Mouse (Mus musculus) midbrain, embryonic 15.5 days (tissue): ENCODE measurements at regions not wholly inside any gene's neighbourhood (a gene's known extent, or its start where the extent isn't known, plus 50 kb on each side); places are given as distances from the start of the nearest gene placed in this dataset.
A peak's percentile ranks its signal among the peaks of the same experiment; 100 is the strongest.

ENCODE experiments used
- ATAC-seq: fragments of 200-750 bp; cut with Nextera tagmentation; replicated peaks from 2 replicates; pipeline ENCODE4 v1.8.0; 2017; ENCODE audit warnings: moderate TSS enrichment
- H3K27ac ChIP-seq: fragments of 300-500 bp; sonication (generic); 2 replicates; pipeline ENCODE4 v1.5.1; 2015; ENCODE audit warnings: mild to moderate bottlenecking, inconsistent platforms
- H3K27me3 ChIP-seq: fragments of 300-500 bp; sonication (generic); replicated peaks from 2 replicates; pipeline ENCODE4 v1.6.1; 2015; ENCODE audit warnings: inconsistent platforms
- H3K36me3 ChIP-seq: fragments of 300-500 bp; sonication (generic); replicated peaks from 2 replicates; pipeline ENCODE4 v1.6.1; 2015; ENCODE audit warnings: inconsistent platforms
- H3K4me1 ChIP-seq: fragments of 300-500 bp; sonication (generic); 2 replicates; pipeline ENCODE4 v1.6.1; 2015; ENCODE audit warnings: inconsistent platforms
- H3K4me2 ChIP-seq: fragments of 300-500 bp; sonication (generic); 2 replicates; pipeline ENCODE4 v1.6.1; 2015; ENCODE audit warnings: inconsistent platforms, mild to moderate bottlenecking, moderate library complexity
- H3K4me3 ChIP-seq: fragments of 300-500 bp; sonication (generic); 2 replicates; pipeline ENCODE4 v1.5.1; 2015; ENCODE audit warnings: mild to moderate bottlenecking, inconsistent platforms
- H3K9ac ChIP-seq: fragments of 300-500 bp; sonication (generic); 2 replicates; pipeline ENCODE4 v1.6.1; 2015; ENCODE audit warnings: mild to moderate bottlenecking, inconsistent platforms
- H3K9me3 ChIP-seq: fragments of 300-500 bp; sonication (generic); 2 replicates; pipeline ENCODE4 v1.6.1; 2016; ENCODE audit warnings: inconsistent platforms
- WGBS: fragments of 180-500 bp; shearing (Covaris S2); methylation state at CpG from one replicate; pipeline ENCODE4 v1.1.7; 2015; ENCODE audit warnings: mixed read lengths; 5-methylcytosine and 5-hydroxymethylcytosine counted together

- H3K9ac ChIP-seq = no peak overlapping the region
These were observed 229.6 kb upstream of the Hs6st1 start for GRCm38 (mm10) chr1:35838625-35839024.

GRCm38 (mm10) chr1:35839446-35839845 lies 228.8 kb upstream of the Hs6st1 start:
- Histone ChIP-seq H3K4me3 (no peak overlapping the region), H3K27me3 (no peaks in the 10 kb centered on the region), H3K4me2 (no peak overlapping the region), H3K27ac (no peak overlapping the region), H3K9me3 (no peaks in the 10 kb centered on the region), H3K36me3 (no peaks in the 10 kb centered on the region), H3K4me1 (no peaks in the 10 kb centered on the region), H3K9ac (no peak overlapping the region)
- WGBS = 71% methylated on average over 6 of the region's 6 CpGs
- no peak for ATAC-seq

More at GRCm38 (mm10) chr1:35838625-35839024, 229.6 kb upstream of the Hs6st1 start:
- H3K4me3 ChIP-seq = no peak overlapping the region
- H3K9me3 ChIP-seq = no peaks in the 10 kb centered on the region
- H3K27ac ChIP-seq = no peak overlapping the region
- no peaks in the 10 kb centered on the region for H3K36me3 ChIP-seq
- H3K4me1 ChIP-seq = no peaks in the 10 kb centered on the region
- H3K4me2 ChIP-seq = no peak overlapping the region
- no peaks in the 10 kb centered on the region for H3K27me3 ChIP-seq
- 82% methylated on average over 3 of the region's 3 CpGs for WGBS
- ATAC-seq = no peak

GRCm38 (mm10) chr1:35841626-35842025 lies 226.6 kb upstream of the Hs6st1 start:
- Histone ChIP-seq H3K9me3 (no peaks in the 10 kb centered on the region), H3K4me3 (no peak overlapping the region), H3K4me2 (no peak overlapping the region), H3K9ac (no peak overlapping the region), H3K4me1 (no peaks in the 10 kb centered on the region), H3K27me3 (no peaks in the 10 kb centered on the region), H3K36me3 (no peaks in the 10 kb centered on the region), H3K27ac (no peak overlapping the region)
- ATAC-seq = no peak
- WGBS = 89% methylated on average over 2 of the region's 2 CpGs

GRCm38 (mm10) chr1:35842707-35843106 lies 225.5 kb upstream of the Hs6st1 start:
- WGBS = 96% methylated on average over 4 of the region's 4 CpGs

GRCm38 (mm10) chr1:35843566-35843965 lies 224.6 kb upstream of the Hs6st1 start:
- WGBS = 91% methylated on average over 3 of the region's 3 CpGs

More at GRCm38 (mm10) chr1:35842707-35843106, 225.5 kb upstream of the Hs6st1 start:
- Histone ChIP-seq H3K4me3 (no peak overlapping the region), H3K4me1 (no peaks in the 10 kb centered on the region), H3K9ac (no peak overlapping the region), H3K9me3 (no peaks in the 10 kb centered on the region), H3K27me3 (no peaks in the 10 kb centered on the region), H3K36me3 (no peaks in the 10 kb centered on the region), H3K4me2 (no peak overlapping the region), H3K27ac (no peak overlapping the region)
- ATAC-seq = no peak

GRCm38 (mm10) chr1:35846224-35846936 lies 221.8 kb upstream of the Hs6st1 start:
- H3K9me3 ChIP-seq = no peaks in the 10 kb centered on the region
- no peak overlapping the region for H3K9ac ChIP-seq
- WGBS = 70% methylated on average over 11 of the region's 11 CpGs
- H3K4me2 ChIP-seq = no peak overlapping the region
- H3K27me3 ChIP-seq = no peaks in the 10 kb centered on the region
- H3K36me3 ChIP-seq = no peaks in the 10 kb centered on the region
- H3K4me3 ChIP-seq = no peak overlapping the region
- no peaks in the 10 kb centered on the region for H3K4me1 ChIP-seq
- ATAC-seq = no peak
- H3K27ac ChIP-seq = no peak overlapping the region

More at GRCm38 (mm10) chr1:35843566-35843965, 224.6 kb upstream of the Hs6st1 start:
- no peak for ATAC-seq
- Histone ChIP-seq H3K4me1 (no peaks in the 10 kb centered on the region), H3K4me3 (no peak overlapping the region), H3K9me3 (no peaks in the 10 kb centered on the region), H3K36me3 (no peaks in the 10 kb centered on the region), H3K4me2 (no peak overlapping the region), H3K27ac (no peak overlapping the region), H3K9ac (no peak overlapping the region), H3K27me3 (no peaks in the 10 kb centered on the region)

GRCm38 (mm10) chr1:35848160-35848954 lies 219.8 kb upstream of the Hs6st1 start:
- Histone ChIP-seq H3K27me3 (no peaks in the 10 kb centered on the region), H3K36me3 (no peaks in the 10 kb centered on the region), H3K4me1 (no peaks in the 10 kb centered on the region), H3K4me2 (no peak overlapping the region), H3K9ac (no peak overlapping the region), H3K27ac (no peak overlapping the region), H3K4me3 (no peak overlapping the region), H3K9me3 (no peaks in the 10 kb centered on the region)
- whole genome bisulfite sequencing = 89% methylated on average over 12 of the region's 12 CpGs
- no peak for ATAC-seq

- ATAC-seq = no peak
- Histone ChIP-seq H3K36me3 (no peaks in the 10 kb centered on the region), H3K4me2 (no peak overlapping the region), H3K27me3 (no peaks in the 10 kb centered on the region), H3K4me3 (no peak overlapping the region), H3K9ac (no peak overlapping the region), H3K27ac (no peak overlapping the region), H3K9me3 (no peaks in the 10 kb centered on the region), H3K4me1 (no peaks in the 10 kb centered on the region)
- WGBS = 77% methylated on average over 11 of the region's 11 CpGs
These were observed 218.6 kb upstream of the Hs6st1 start for GRCm38 (mm10) chr1:35849406-35850190.

- no peaks in the 10 kb centered on the region for H3K36me3 ChIP-seq
- no peaks in the 10 kb centered on the region for H3K4me1 ChIP-seq
- no peak overlapping the region for H3K4me2 ChIP-seq
- 81% methylated on average over 8 of the region's 8 CpGs for WGBS
- H3K4me3 ChIP-seq = no peak overlapping the region
- H3K9ac ChIP-seq = no peak overlapping the region
- no peaks in the 10 kb centered on the region for H3K9me3 ChIP-seq
- H3K27ac ChIP-seq = no peak overlapping the region
- no peaks in the 10 kb centered on the region for H3K27me3 ChIP-seq
- ATAC-seq = 0 out of 2 replicates have a peak, but pooled peaks have one; percentile 39
These were observed 218.0 kb upstream of the Hs6st1 start for GRCm38 (mm10) chr1:35850191-35850545.

GRCm38 (mm10) chr1:35850566-35851085 lies 217.6 kb upstream of the Hs6st1 start:
- Histone ChIP-seq H3K9ac (no peak overlapping the region), H3K27me3 (no peaks in the 10 kb centered on the region), H3K36me3 (no peaks in the 10 kb centered on the region), H3K4me1 (no peaks in the 10 kb centered on the region), H3K4me3 (no peak overlapping the region), H3K9me3 (no peaks in the 10 kb centered on the region), H3K27ac (no peak overlapping the region), H3K4me2 (no peak overlapping the region)
- 60% methylated on average over 9 of the region's 9 CpGs for WGBS
- ATAC-seq = no peak

GRCm38 (mm10) chr1:35851681-35852409 lies 216.4 kb upstream of the Hs6st1 start:
- Histone ChIP-seq H3K36me3 (no peaks in the 10 kb centered on the region), H3K4me1 (no peaks in the 10 kb centered on the region), H3K27ac (no peak overlapping the region), H3K4me2 (no peak overlapping the region), H3K9ac (no peak overlapping the region), H3K4me3 (no peak overlapping the region), H3K9me3 (no peaks in the 10 kb centered on the region), H3K27me3 (no peaks in the 10 kb centered on the region)
- WGBS = 92% methylated on average over 4 of the region's 4 CpGs
- ATAC-seq = no peak
